Mouse (Mus musculus) embryonic facial prominence, embryonic 14.5 days (tissue): ENCODE results near the gene Rnf111. TPM values are rescaled to one million over a fixed set of nuclear protein-coding genes. Genes with fewer than 3 reads are reported as not detected.
"Not testable (repeated sequence)": the region's sequence is repeated elsewhere in the genome, so short reads cannot be mapped to it uniquely, and the experiment has no call there.

Experiments
- ATAC-seq: fragments of 200-750 bp; cut with Nextera tagmentation; 2 replicates; pipeline ENCODE4 v1.8.0; 2017; ENCODE audit warnings: low read depth, moderate number of reproducible peaks, moderate TSS enrichment
- DNase-seq: peaks from one replicate; pipeline ENCODE4 v3.0.0-alpha.2; 2015; ENCODE audit warnings: low spot score
- H3K27ac ChIP-seq: fragments of 300-500 bp; sonication (generic); replicated peaks from 2 replicates; pipeline ENCODE4 v1.5.1; 2014; ENCODE audit warnings: low read depth, mild to moderate bottlenecking, low read length, moderate library complexity
- H3K27me3 ChIP-seq: fragments of 300-500 bp; sonication (generic); replicated peaks from 2 replicates; pipeline ENCODE4 v1.6.1; 2014; ENCODE audit warnings: low read length; ENCODE audit not compliant: control insufficient read depth, insufficient read depth
- H3K36me3 ChIP-seq: fragments of 300-500 bp; sonication (generic); 2 replicates; pipeline ENCODE4 v1.6.1; 2014; ENCODE audit warnings: low read length, mixed read lengths; ENCODE audit not compliant: control insufficient read depth, insufficient read depth
- H3K4me1 ChIP-seq: fragments of 300-500 bp; sonication (generic); 2 replicates; pipeline ENCODE4 v1.6.1; 2014; ENCODE audit warnings: antibody characterized with exemption, low read length; ENCODE audit not compliant: control insufficient read depth, insufficient read depth
- H3K4me2 ChIP-seq: fragments of 300-500 bp; sonication (generic); 2 replicates; pipeline ENCODE4 v1.6.1; 2014; ENCODE audit warnings: low read depth, mild to moderate bottlenecking, low read length, moderate library complexity, mixed read lengths
- H3K4me3 ChIP-seq: fragments of 300-500 bp; sonication (generic); 2 replicates; pipeline ENCODE4 v1.5.1; 2014; ENCODE audit warnings: low read depth, mild to moderate bottlenecking, low read length
- H3K9ac ChIP-seq: fragments of 300-500 bp; sonication (generic); 2 replicates; pipeline ENCODE4 v1.6.1; 2014; ENCODE audit warnings: low read depth, mild to moderate bottlenecking, low read length, moderate library complexity, mixed read lengths
- H3K9me3 ChIP-seq: fragments of 300-500 bp; sonication (generic); 2 replicates; pipeline ENCODE4 v1.6.1; 2016; ENCODE audit warnings: low read length; ENCODE audit not compliant: control insufficient read depth
- WGBS: fragments of 180-500 bp; shearing (Covaris S2); extraction: QIAGEN DNeasy Blood & Tissue Kit; methylation state at CpG from one replicate; pipeline ENCODE4 v1.1.7; 2014; 5-methylcytosine and 5-hydroxymethylcytosine counted together
- polyA plus RNA-seq: library from polyadenylated mRNA; unstranded; fragments of >200 nt; fragmentation: Nextera tagmentation; extraction: Ambion mirVana; gene quantifications from 2 replicates; pipeline ENCODE4 v1.2.1, GENCODE M21; 2014

The Rnf111 gene
- polyA plus RNA-seq = 24.6 and 25.7 TPM in 2 replicates

- peak within 1 kb of the TSS; percentile 98 for H3K27ac ChIP-seq
- H3K36me3 ChIP-seq = 0 out of 2 replicates have a peak, but pooled peaks cover 2% of the 10 kb centered on the region
- peak within 1 kb of the TSS; percentile 95 for H3K4me3 ChIP-seq
- H3K4me1 ChIP-seq = no peaks in the 10 kb centered on the region; the same call in 1 of the 2 replicates
- H3K27me3 ChIP-seq = no peaks in the 10 kb centered on the region
- ATAC-seq = peak; percentile 98
- peak within 1 kb of the TSS; percentile 97 for H3K9ac ChIP-seq
- no peaks in the 10 kb centered on the region for H3K9me3 ChIP-seq
- peak within 1 kb of the TSS; percentile 59 for H3K4me2 ChIP-seq
- WGBS = under 1% methylated on average over 34 of the region's 45 CpGs
- DNase-seq = peak; percentile 97
These were observed at the start of gene Rnf111 for GRCm38 (mm10) chr9:70503626-70504041. Gene Rnf111 (minus strand): TSS chr9:70503725.

GRCm38 (mm10) chr9:70552233-70552632, 48.7 kb upstream of the Rnf111 start:
- H3K4me3 ChIP-seq, H3K27ac ChIP-seq, ATAC-seq, H3K27me3 ChIP-seq, H3K9ac ChIP-seq, H3K4me1 ChIP-seq, H3K4me2 ChIP-seq, DNase-seq: not testable (repeated sequence)
- H3K9me3 ChIP-seq = peaks cover 14% of the 10 kb centered on the region
- 96% methylated on average over 2 of the region's 2 CpGs for whole genome bisulfite sequencing
- H3K36me3 ChIP-seq = peaks cover 32% of the 10 kb centered on the region

- ATAC-seq = no peak
- 96% methylated on average over 1 of the region's 1 CpGs for WGBS
- no peak overlapping the region for H3K4me3 ChIP-seq
- no peak for DNase-seq
- H3K9ac ChIP-seq = no peak overlapping the region
- H3K27ac ChIP-seq = no peak overlapping the region
- H3K27me3 ChIP-seq = no peaks in the 10 kb centered on the region
- H3K9me3 ChIP-seq = peaks cover 14% of the 10 kb centered on the region
- peaks cover 32% of the 10 kb centered on the region for H3K36me3 ChIP-seq
- H3K4me2 ChIP-seq = no peak overlapping the region
- H3K4me1 ChIP-seq = no peaks in the 10 kb centered on the region
These were observed 48.0 kb upstream of the Rnf111 start for GRCm38 (mm10) chr9:70551524-70551923.

GRCm38 (mm10) chr9:70548304-70548703, 44.8 kb upstream of the Rnf111 start:
- Histone ChIP-seq H3K27ac (no peak overlapping the region), H3K9me3 (peaks cover 10% of the 10 kb centered on the region), H3K27me3 (no peaks in the 10 kb centered on the region), H3K4me2 (no peak overlapping the region), H3K4me3 (no peak overlapping the region), H3K36me3 (peaks cover 37% of the 10 kb centered on the region), H3K9ac (no peak overlapping the region), H3K4me1 (peaks cover 7% of the 10 kb centered on the region; the same call in 1 of the 2 replicates)
- ATAC-seq = no peak
- whole genome bisulfite sequencing = 75% methylated on average over 4 of the region's 4 CpGs
- no peak for DNase-seq

GRCm38 (mm10) chr9:70546576-70546975, 43.1 kb upstream of the Rnf111 start:
- H3K36me3 ChIP-seq = peaks cover 21% of the 10 kb centered on the region; the same call in 1 of the 2 replicates
- H3K4me3 ChIP-seq, H3K4me2 ChIP-seq, H3K27me3 ChIP-seq, DNase-seq, H3K9me3 ChIP-seq, H3K4me1 ChIP-seq, H3K9ac ChIP-seq, H3K27ac ChIP-seq, ATAC-seq: not testable (repeated sequence)
- 74% methylated on average over 3 of the region's 3 CpGs for WGBS

GRCm38 (mm10) chr9:70544831-70545230, 41.3 kb upstream of the Rnf111 start:
- no peak overlapping the region for H3K4me3 ChIP-seq
- H3K27ac ChIP-seq = no peak overlapping the region
- DNase-seq = no peak
- no peaks in the 10 kb centered on the region for H3K9me3 ChIP-seq
- ATAC-seq = no peak
- H3K4me1 ChIP-seq = peaks cover 7% of the 10 kb centered on the region; the same call in 1 of the 2 replicates
- H3K9ac ChIP-seq = no peak overlapping the region
- no peak overlapping the region for H3K4me2 ChIP-seq
- H3K36me3 ChIP-seq = 0 out of 2 replicates have a peak, but pooled peaks cover 15% of the 10 kb centered on the region
- H3K27me3 ChIP-seq = no peaks in the 10 kb centered on the region
- WGBS = 70% methylated on average over 1 of the region's 1 CpGs

GRCm38 (mm10) chr9:70543985-70544384, 40.5 kb upstream of the Rnf111 start:
- ATAC-seq (no peak), DNase-seq (no peak)
- H3K27ac ChIP-seq = no peak overlapping the region
- WGBS = 60% methylated on average over 5 of the region's 5 CpGs
- no peaks in the 10 kb centered on the region for H3K9me3 ChIP-seq
- peak overlapping the region; percentile 94 for H3K4me3 ChIP-seq
- H3K4me1 ChIP-seq = peaks cover 7% of the 10 kb centered on the region; the same call in 1 of the 2 replicates
- 0 out of 2 replicates have a peak, but pooled peaks cover 15% of the 10 kb centered on the region for H3K36me3 ChIP-seq
- H3K27me3 ChIP-seq = no peaks in the 10 kb centered on the region
- H3K4me2 ChIP-seq = peak overlapping the region; percentile 88
- no peak overlapping the region for H3K9ac ChIP-seq

GRCm38 (mm10) chr9:70543048-70543880, 39.7 kb upstream of the Rnf111 start:
- Histone ChIP-seq H3K4me3 (peak overlapping the region; percentile 94), H3K27me3 (no peaks in the 10 kb centered on the region), H3K4me1 (peaks cover 7% of the 10 kb centered on the region; the same call in 1 of the 2 replicates), H3K36me3 (0 out of 2 replicates have a peak, but pooled peaks cover 15% of the 10 kb centered on the region), H3K9ac (peak overlapping the region; percentile 96), H3K9me3 (no peaks in the 10 kb centered on the region), H3K4me2 (peak overlapping the region; percentile 88), H3K27ac (peak overlapping the region; percentile 99)
- peak; percentile 77 for DNase-seq
- ATAC-seq = peak; percentile 62
- 2% methylated on average over 34 of the region's 64 CpGs for WGBS
